In the genomic region with DNA sequence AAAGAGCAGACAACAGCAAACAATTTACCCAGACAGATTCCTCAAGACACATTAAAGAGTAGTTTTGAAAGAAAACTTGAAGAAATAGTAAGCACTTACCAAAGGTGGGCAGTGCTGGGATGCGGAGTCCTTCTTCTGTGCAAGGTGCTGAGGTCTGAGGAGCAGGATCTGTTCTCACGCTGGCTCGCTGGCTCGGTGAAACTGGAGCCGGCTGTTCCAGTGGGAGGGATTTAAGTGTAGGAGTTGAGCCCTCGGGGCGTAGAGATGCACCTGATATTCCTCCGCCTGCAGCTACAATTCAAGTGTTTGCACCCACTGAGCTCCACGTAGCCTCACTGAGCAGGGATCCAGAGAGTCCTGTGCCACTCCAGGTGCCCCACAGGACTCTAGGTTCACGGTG, we compare ENCODE assay signal across 11 mouse cellular contexts. TPM values are rescaled to one million over a fixed set of nuclear protein-coding genes. Genes with fewer than 3 reads are reported as not detected.
DNase-seq lines count a peak whose midpoint lies in the region; ATAC-seq lines count a peak whose summit lies in the region.
"Had no signal": no experiment of that assay in that cellular context is flagged by ENCODE, and none has a peak within 500 bp of the region (broad histone marks: within the 10 kb centered on the region; RNA-seq: fewer than 3 reads in every experiment).

A gene (minus strand): TSS at position 203 of the 400 bp plus-strand sequence.

- no peak within 1 kb of the TSS for H3K4me2 ChIP-seq in midbrain, embryonic 11.5 days
- H3K4me2 ChIP-seq in embryonic facial prominence, embryonic 12.5 days (replicated peaks) = no peak within 1 kb of the TSS
- peak within 1 kb of the TSS; percentile 36 for H3K4me2 ChIP-seq in stomach, embryonic 16.5 days (ENCODE audit: low read depth, low read length)
- no peak within 1 kb of the TSS for H3K4me2 ChIP-seq in forebrain, embryonic 13.5 days
- H3K4me2 ChIP-seq: limb, embryonic 12.5 days had no signal

- H3K27ac ChIP-seq in midbrain, embryonic 11.5 days (ENCODE audit: low read depth, low read length) = no peak within 1 kb of the TSS
- H3K27ac ChIP-seq in midbrain, embryonic 10.5 days (replicated peaks) = no peak within 1 kb of the TSS; the same call in 1 of the 2 replicates
- H3K27ac ChIP-seq in embryonic facial prominence, embryonic 12.5 days = no peak within 1 kb of the TSS
- H3K27ac ChIP-seq in stomach, embryonic 16.5 days (ENCODE audit: low read length) = peak within 1 kb of the TSS; percentile 84
- H3K27ac ChIP-seq in forebrain, embryonic 13.5 days = no peak within 1 kb of the TSS
- H3K27ac ChIP-seq: limb, embryonic 12.5 days had no signal

- H3K9ac ChIP-seq in midbrain, embryonic 11.5 days (ENCODE audit: low read length) = no peak within 1 kb of the TSS
- H3K9ac ChIP-seq in embryonic facial prominence, embryonic 12.5 days = no peak within 1 kb of the TSS
- H3K9ac ChIP-seq in stomach, embryonic 16.5 days (ENCODE audit: low read length) = peak within 1 kb of the TSS; percentile 43
- H3K9ac ChIP-seq in forebrain, embryonic 13.5 days = no peak within 1 kb of the TSS
- H3K9ac ChIP-seq: limb, embryonic 12.5 days had no signal

- no peak within 1 kb of the TSS for H3K4me3 ChIP-seq in midbrain, embryonic 11.5 days (ENCODE audit: low read depth, low read length)
- no peak within 1 kb of the TSS for H3K4me3 ChIP-seq in midbrain, embryonic 10.5 days
- H3K4me3 ChIP-seq in embryonic facial prominence, embryonic 12.5 days = no peak within 1 kb of the TSS
- peak within 1 kb of the TSS; percentile 33 for H3K4me3 ChIP-seq in stomach, embryonic 16.5 days (replicated peaks; ENCODE audit: low read length)
- no peak within 1 kb of the TSS for H3K4me3 ChIP-seq in forebrain, embryonic 13.5 days
- H3K4me3 ChIP-seq: limb, embryonic 12.5 days had no signal

- no peak for ATAC-seq in midbrain, embryonic 11.5 days (ENCODE audit: low FRiP score)
- ATAC-seq in embryonic facial prominence, embryonic 12.5 days (ENCODE audit: insufficient number of reproducible peaks, insufficient read depth, low FRiP score, low TSS enrichment) = peak; percentile 35; the same call in 1 of the 2 replicates
- ATAC-seq in stomach, embryonic 16.5 days (ENCODE audit: insufficient read depth, low FRiP score) = peak; percentile 31; the same call in 1 of the 2 replicates
- ATAC-seq in forebrain, embryonic 13.5 days = no peak

- H3K36me3 ChIP-seq in midbrain, embryonic 11.5 days (ENCODE audit: control insufficient read depth, insufficient read depth, low read length) = no peaks in the 10 kb centered on the region
- H3K36me3 ChIP-seq in midbrain, embryonic 10.5 days = no peaks in the 10 kb centered on the region
- no peaks in the 10 kb centered on the region for H3K36me3 ChIP-seq in embryonic facial prominence, embryonic 12.5 days
- H3K36me3 ChIP-seq in stomach, embryonic 16.5 days (ENCODE audit: control insufficient read depth, insufficient read depth, low read length) = no peaks in the 10 kb centered on the region
- H3K36me3 ChIP-seq in forebrain, embryonic 13.5 days (ENCODE audit: poor library complexity, severe bottlenecking) = no peaks in the 10 kb centered on the region
- H3K36me3 ChIP-seq: limb, embryonic 12.5 days had no signal

- 52% methylated on average over 10 of the region's 10 CpGs for WGBS in midbrain, embryonic 11.5 days
- 59% methylated on average over 10 of the region's 10 CpGs for WGBS in midbrain, embryonic 10.5 days
- 30% methylated on average over 10 of the region's 10 CpGs for WGBS in embryonic facial prominence, embryonic 12.5 days
- 30% methylated on average over 10 of the region's 10 CpGs for WGBS in stomach, embryonic 16.5 days
- 42% methylated on average over 10 of the region's 10 CpGs for WGBS in forebrain, embryonic 13.5 days

- no peaks in the 10 kb centered on the region for H3K9me3 ChIP-seq in midbrain, embryonic 11.5 days (ENCODE audit: control insufficient read depth, low read length)
- no peaks in the 10 kb centered on the region for H3K9me3 ChIP-seq in midbrain, embryonic 10.5 days (replicated peaks)
- H3K9me3 ChIP-seq in embryonic facial prominence, embryonic 12.5 days = no peaks in the 10 kb centered on the region
- H3K9me3 ChIP-seq in stomach, embryonic 16.5 days (replicated peaks; ENCODE audit: control insufficient read depth, low read length) = no peaks in the 10 kb centered on the region
- H3K9me3 ChIP-seq in forebrain, embryonic 13.5 days (replicated peaks) = no peaks in the 10 kb centered on the region
- H3K9me3 ChIP-seq: limb, embryonic 12.5 days had no signal

- no peaks in the 10 kb centered on the region for H3K27me3 ChIP-seq in midbrain, embryonic 11.5 days (ENCODE audit: control insufficient read depth, insufficient read depth, low read length)
- H3K27me3 ChIP-seq in midbrain, embryonic 10.5 days (ENCODE audit: low read depth, poor library complexity, severe bottlenecking) = no peaks in the 10 kb centered on the region
- H3K27me3 ChIP-seq in embryonic facial prominence, embryonic 12.5 days = no peaks in the 10 kb centered on the region
- H3K27me3 ChIP-seq in stomach, embryonic 16.5 days (ENCODE audit: control insufficient read depth, insufficient read depth, low read length) = no peaks in the 10 kb centered on the region
- no peaks in the 10 kb centered on the region for H3K27me3 ChIP-seq in forebrain, embryonic 13.5 days

- DNase-seq in midbrain, embryonic 11.5 days (ENCODE audit: low spot score, missing footprints) = peak; percentile 19
- no peak for DNase-seq in midbrain, embryonic 10.5 days (ENCODE audit: low spot score)
- peak; percentile 39 for DNase-seq in kidney, postnatal 14 days
- DNase-seq in frontal cortex, postnatal 14 days (ENCODE audit: low spot score in 2 of 2) = no peak
- DNase-seq in adrenal gland, postnatal 36 days = no peak
- DNase-seq: heart, postnatal 4 days had no signal

- H3K4me1 ChIP-seq in midbrain, embryonic 11.5 days (ENCODE audit: control insufficient read depth, insufficient read depth, low read length) = no peaks in the 10 kb centered on the region
- H3K4me1 ChIP-seq in midbrain, embryonic 10.5 days = no peaks in the 10 kb centered on the region
- H3K4me1 ChIP-seq in embryonic facial prominence, embryonic 12.5 days = peaks cover 7% of the 10 kb centered on the region
- peaks cover 14% of the 10 kb centered on the region; the same call in 1 of the 2 replicates for H3K4me1 ChIP-seq in stomach, embryonic 16.5 days (ENCODE audit: control insufficient read depth, insufficient read depth, low read length)
- H3K4me1 ChIP-seq in forebrain, embryonic 13.5 days = peaks cover 12% of the 10 kb centered on the region; the same call in 1 of the 2 replicates

RNA-seq across cellular contexts. Expression of the gene that starts here (rescaled TPM):
- 0.17 and 0.20 TPM in 2 replicates for polyA plus RNA-seq in midbrain, embryonic 11.5 days (2014; fragmentation: Nextera tagmentation; extraction: Ambion mirVana)
- polyA plus RNA-seq in midbrain, embryonic 10.5 days (2016; fragmentation: Nextera tagmentation; extraction: Ambion mirVana) = 0.46 and 0.67 TPM in 2 replicates
- polyA plus RNA-seq in embryonic facial prominence, embryonic 12.5 days (2016; fragmentation: Nextera tagmentation; extraction: Ambion mirVana) = 2.3 and 2.6 TPM in 2 replicates
- 18.3 and 25.8 TPM in 2 replicates for polyA plus RNA-seq in stomach, embryonic 16.5 days (2015; fragmentation: Nextera tagmentation; extraction: Ambion mirVana)
- 0.19 and 0.44 TPM in 2 replicates for polyA plus RNA-seq in forebrain, embryonic 13.5 days (2015; fragmentation: Nextera tagmentation; extraction: Ambion mirVana)
- total RNA-seq in adrenal gland, postnatal 36 days (2021) = under 1 TPM in 1 of 2 experiments, not detected in 1; 0.40 TPM
- total RNA-seq: common myeloid progenitor, adult 5-6 weeks had no signal

Comparison
In these comparisons a context has a peak if more than half of its experiments do, and no peak if none do; other contexts are left out.
1. Peak in DNase-seq in midbrain, embryonic 11.5 days; RNA of the gene not detected or under 1 TPM.
2. ATAC-seq: peak in embryonic facial prominence, embryonic 12.5 days (single experiment) and stomach, embryonic 16.5 days (single experiment); none in midbrain, embryonic 11.5 days (single experiment) and forebrain, embryonic 13.5 days (single experiment).